Mouse (Mus musculus): Measurements from ENCODE around the gene Tmtc1.

Tmtc1 gene

GRCm38 (mm10) chr6:148246544-148246943 lies 197.6 kb downstream of the Tmtc1 start:
- in situ Hi-C loops (cut with MboI, MseI) = no loop called here

GRCm38 (mm10) chr6:148244836-148245235 lies 199.4 kb downstream of the Tmtc1 start:
- in situ Hi-C loops (cut with MboI, MseI) = no loop called here

- in situ Hi-C loops (cut with MboI, MseI) = no loop called here
Observed at GRCm38 (mm10) chr6:148242304-148242703, 201.9 kb downstream of the Tmtc1 start.

DNA sequence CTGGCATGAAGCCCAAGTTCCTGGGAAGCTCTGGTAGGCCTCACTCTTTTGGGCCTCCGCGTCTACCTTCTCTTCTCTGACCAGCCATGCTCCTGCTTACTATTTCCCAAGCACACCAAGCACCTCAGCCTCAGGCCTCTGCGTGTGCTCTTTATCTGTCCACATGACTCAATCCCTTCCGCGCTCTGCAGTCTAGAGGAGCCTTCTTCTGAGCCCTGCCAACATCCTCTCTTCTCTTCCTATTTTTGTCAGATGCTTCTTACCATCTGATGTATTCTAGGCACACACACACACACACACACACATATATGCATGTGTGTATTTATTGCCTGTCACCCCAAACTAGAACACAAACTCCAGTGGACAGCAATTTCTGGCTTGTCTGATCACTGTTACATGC lies 202.5 kb downstream of the Tmtc1 start:
- in situ Hi-C loops (cut with MboI, MseI) = no loop called here

- in situ Hi-C loops (cut with MboI, MseI) = loop anchor here (10.0 kb wide), 1 partner anchor 675 kb away; no protein-coding TSS in a partner anchor
Observed at GRCm38 (mm10) chr6:148239311-148239710, 204.9 kb downstream of the Tmtc1 start.

DNA sequence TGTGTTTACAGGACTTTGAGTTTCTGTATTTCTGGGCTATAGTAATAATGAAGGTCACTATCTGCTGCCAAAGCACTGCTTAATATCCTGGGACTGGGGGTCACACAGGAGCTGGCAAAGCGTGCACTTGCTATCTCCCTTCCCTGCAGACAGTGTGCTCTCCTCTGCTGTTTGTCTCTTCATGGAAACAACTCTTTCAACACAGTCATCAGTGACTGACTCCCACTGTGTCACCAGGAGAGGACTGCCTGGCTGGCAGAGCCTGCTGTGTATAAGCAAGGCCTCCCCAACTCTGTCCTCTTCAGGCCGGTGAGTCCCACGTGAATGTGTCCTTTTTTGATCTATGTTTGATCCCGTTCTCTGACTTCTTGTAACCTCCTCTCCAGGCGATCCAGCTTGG lies 206.7 kb downstream of the Tmtc1 start:
- in situ Hi-C loops (cut with MboI, MseI) = loop anchor here (10.0 kb wide), 1 partner anchor 677 kb away; no protein-coding TSS in a partner anchor

- in situ Hi-C loops (cut with MboI, MseI) = loop anchor here (10.0 kb wide), 1 partner anchor 681 kb away; no protein-coding TSS in a partner anchor
Observed at GRCm38 (mm10) chr6:148234105-148234828, 209.9 kb downstream of the Tmtc1 start.

GRCm38 (mm10) chr6:148227542-148227941 lies 216.6 kb downstream of the Tmtc1 start:
- in situ Hi-C loops (cut with MboI, MseI) = no loop called here

DNA sequence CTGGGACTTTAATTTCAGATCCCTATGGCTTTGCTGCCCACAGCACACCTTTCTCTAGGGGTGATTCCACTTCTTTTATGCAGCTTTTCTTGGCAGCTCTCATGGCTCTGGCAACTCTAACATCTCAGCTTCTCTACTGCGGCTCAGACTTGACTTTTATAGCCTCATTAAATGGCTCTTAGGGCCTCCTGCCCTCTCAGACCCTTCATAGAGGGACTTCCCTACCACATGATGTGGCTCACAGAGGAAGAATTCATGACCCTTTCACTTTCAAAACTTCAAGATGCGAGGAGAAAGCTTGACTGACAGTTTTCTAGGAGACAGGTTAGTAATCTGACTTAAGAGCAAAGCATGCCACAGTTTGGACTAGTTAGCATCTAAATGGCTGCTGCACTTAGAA lies 221.5 kb downstream of the Tmtc1 start:
- in situ Hi-C loops (cut with MboI, MseI) = no loop called here

- in situ Hi-C loops (cut with MboI, MseI) = no loop called here
Observed at GRCm38 (mm10) chr6:148218235-148219076, 225.7 kb downstream of the Tmtc1 start.

DNA sequence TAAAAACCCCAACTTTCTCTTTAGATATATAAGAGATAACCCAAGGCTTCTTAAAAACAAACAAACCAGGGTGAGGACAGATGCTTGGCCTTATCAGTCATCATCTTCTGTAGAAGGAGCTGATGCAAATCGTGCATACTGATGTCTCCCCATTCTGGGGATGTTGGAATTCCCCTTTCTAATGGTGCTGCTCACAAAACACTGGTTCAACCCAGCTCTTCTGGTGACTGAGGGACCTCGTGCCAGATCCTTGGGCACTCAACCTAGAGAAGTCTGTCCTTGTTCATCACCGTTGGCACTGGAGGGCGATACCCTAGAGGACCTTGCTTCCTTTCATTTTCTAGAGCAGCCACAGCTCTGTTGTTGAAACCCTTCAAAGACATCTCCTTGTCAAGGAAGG lies 227.4 kb downstream of the Tmtc1 start:
- in situ Hi-C loops (cut with MboI, MseI) = no loop called here

GRCm38 (mm10) chr6:148214765-148215164 lies 229.4 kb downstream of the Tmtc1 start:
- in situ Hi-C loops (cut with MboI, MseI) = loop anchor here (5.0 kb wide), 2 partner anchors 618 to 688 kb away; partner anchors contain the start of gene Ipo8

DNA sequence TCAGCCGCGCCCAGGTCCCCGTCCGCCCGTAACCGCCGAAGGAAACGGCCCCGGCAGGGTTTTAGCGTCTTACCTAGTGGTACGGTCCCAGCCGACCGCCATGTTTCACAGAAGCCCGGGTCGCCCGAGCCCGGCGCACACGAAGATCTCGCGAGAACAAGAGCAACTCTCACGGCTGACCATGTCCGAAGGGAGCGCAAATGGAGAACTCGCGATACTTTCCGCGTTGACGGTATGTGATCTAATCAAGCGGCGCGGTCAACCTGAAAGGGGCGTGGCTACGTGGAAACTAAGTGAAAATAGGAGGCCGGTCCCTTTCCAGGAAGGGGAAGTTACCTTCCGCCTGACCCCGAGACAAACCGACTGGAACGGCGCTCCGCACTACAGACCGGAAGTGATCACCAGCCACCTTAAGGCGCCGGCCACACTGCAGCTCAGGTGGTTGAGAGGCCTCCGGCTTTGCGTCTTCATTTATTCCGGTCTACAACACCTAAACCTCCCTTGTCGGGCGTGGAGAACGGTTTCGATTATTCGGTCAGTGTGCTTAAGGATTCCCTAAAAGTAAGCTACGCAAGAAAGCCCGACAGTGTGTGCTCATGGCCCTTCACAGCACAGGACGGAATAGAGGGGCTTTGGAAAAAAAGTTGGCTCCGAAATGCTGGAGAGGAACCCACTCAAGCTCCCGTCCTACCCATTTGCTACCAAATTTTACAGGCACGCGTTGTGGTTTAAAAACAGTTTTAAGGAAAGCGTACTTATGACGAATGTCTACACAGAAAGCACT lies 232.1 kb downstream of the Tmtc1 start, which contains the start of gene Ergic2:
Gene Ergic2 (minus strand): TSS at position 478 of the 784 bp plus-strand sequence.
- in situ Hi-C loops (cut with MboI, MseI) = loop anchor here (5.0 kb wide), 2 partner anchors 620 to 690 kb away; partner anchors contain the start of gene Ipo8

DNA sequence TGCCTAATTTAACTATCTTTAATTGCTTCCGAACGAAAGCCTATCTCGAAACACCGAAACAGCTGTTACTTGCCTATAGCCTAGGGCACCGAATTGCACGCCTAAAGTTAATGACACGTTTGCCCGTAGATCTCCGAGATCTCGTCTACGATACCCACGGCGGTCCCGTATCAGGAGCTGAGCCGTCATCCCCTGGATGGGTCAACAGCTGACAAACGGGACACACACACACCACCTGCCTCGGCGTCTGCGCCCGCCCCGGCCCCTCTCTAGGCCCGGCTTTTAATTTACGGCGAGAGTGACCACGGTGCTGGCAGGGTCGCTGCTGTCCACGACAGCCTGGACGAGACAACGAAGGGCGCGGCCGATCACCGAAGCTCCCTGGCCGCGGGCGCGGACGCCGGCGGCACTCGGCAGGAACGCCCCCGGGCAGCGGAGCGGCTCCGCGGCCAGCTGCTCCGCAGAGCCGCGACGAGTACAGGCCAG lies 232.8 kb downstream of the Tmtc1 start:
- in situ Hi-C loops (cut with MboI, MseI) = loop anchor here (5.0 kb wide), 2 partner anchors 621 to 691 kb away; partner anchors contain the start of gene Ipo8

DNA sequence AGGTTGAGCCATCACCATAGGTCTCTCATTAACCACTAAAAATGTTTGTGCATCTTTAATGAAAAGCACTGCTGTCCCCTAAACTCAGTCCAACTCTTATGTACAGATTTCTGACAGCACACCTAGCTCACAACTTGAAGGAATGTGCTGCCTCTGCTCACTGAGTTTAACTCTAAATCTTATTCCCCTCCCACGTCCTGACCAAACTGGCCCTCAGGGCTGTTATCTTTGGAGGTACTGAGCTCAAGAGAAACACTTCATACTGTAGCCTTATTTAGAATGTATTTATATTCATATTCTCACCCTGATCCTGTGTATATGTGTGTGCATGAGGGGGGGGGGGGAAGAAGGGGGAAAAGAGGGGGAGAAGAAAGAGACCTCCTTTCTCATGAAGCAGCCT lies 236.7 kb downstream of the Tmtc1 start:
- in situ Hi-C loops (cut with MboI, MseI) = no loop called here

- in situ Hi-C loops (cut with MboI, MseI) = no loop called here
Observed at GRCm38 (mm10) chr6:148205134-148205533, 239.1 kb downstream of the Tmtc1 start.

DNA sequence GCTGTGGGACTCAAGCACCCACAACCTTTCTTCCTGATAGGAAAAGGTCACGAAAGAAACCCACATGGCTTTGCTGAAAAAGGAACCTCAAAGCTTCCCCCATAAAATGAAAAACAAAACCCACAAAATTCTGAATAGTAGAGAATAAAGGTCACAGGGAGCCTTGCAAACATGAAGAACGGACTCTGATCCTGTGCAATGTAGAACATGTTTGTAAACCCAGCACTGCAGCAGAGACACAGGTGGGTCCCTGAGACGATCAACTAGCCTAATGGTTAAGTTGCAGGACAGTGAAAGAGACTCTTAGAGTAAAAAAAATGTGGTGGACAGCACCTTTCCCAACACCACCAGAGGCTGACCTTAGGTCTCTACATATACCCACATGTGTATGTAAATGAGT lies 244.5 kb downstream of the Tmtc1 start:
- in situ Hi-C loops (cut with MboI, MseI) = no loop called here

- in situ Hi-C loops (cut with MboI, MseI) = no loop called here
Observed at GRCm38 (mm10) chr6:148199177-148199576, 245.0 kb downstream of the Tmtc1 start.

DNA sequence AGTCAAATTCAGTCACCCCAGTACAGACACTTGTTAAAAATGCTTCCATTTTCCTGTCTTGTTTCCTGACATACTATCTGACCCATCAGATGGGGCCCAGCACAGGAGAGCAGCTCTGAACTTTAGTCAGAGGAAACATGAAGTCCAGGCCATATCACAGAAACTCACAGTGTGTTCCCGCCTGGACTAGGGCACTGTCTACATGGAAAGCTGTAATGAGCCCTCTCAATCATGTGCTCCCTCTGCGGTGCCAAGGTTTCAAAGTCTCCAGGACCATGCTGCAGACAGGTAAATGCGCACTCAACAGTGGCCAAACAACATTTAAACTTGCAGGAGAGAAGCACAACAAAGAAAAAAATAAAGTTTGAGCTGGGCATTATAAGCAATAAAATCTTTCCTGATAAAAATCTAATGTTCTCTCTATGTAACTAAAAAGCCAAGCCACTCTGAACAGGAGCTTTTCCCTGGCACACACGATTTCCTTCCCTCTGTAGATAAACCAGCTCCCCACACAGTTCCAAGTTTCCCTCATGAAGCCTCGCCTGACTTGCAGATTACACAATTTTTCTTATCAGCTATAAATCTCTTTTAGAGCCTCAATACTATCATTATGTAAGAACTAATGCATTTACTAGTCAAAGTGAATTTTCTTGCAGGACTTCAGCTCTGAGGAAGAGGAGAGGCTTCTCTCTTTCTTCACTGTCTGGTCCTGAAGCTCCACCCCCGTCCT lies 250.1 kb downstream of the Tmtc1 start:
- in situ Hi-C loops (cut with MboI, MseI) = no loop called here

GRCm38 (mm10) chr6:148185694-148186093 lies 258.5 kb downstream of the Tmtc1 start:
- in situ Hi-C loops (cut with MboI, MseI) = no loop called here

All from T-helper 1 cell (primary cell).